Mouse (Mus musculus) limb, embryonic 10.5 days (tissue): ENCODE results near the gene Ttc5. TPM values are rescaled to one million over a fixed set of nuclear protein-coding genes. Genes with fewer than 3 reads are reported as not detected.
A peak's percentile ranks its signal among the peaks of the same experiment; 100 is the strongest.

Experiments used
- DNase-seq: peaks from one replicate; pipeline ENCODE4 v3.0.0-alpha.2; 2017; ENCODE audit warnings: low spot score
- H3K27ac ChIP-seq: fragments of 300-500 bp; sonication (generic); 2 replicates; pipeline ENCODE4 v1.5.1; 2016; ENCODE audit warnings: mild to moderate bottlenecking
- H3K27me3 ChIP-seq: fragments of 300-500 bp; sonication (generic); 2 replicates; pipeline ENCODE4 v1.6.1; 2016; ENCODE audit warnings: low read depth, mild to moderate bottlenecking; ENCODE audit not compliant: poor library complexity, severe bottlenecking
- H3K36me3 ChIP-seq: fragments of 300-500 bp; sonication (generic); 2 replicates; pipeline ENCODE4 v1.6.1; 2016; ENCODE audit warnings: mild to moderate bottlenecking, moderate library complexity
- H3K4me1 ChIP-seq: fragments of 300-500 bp; sonication (generic); 2 replicates; pipeline ENCODE4 v1.6.1; 2016
- H3K4me3 ChIP-seq: fragments of 300-500 bp; sonication (generic); 2 replicates; pipeline ENCODE4 v1.5.1; 2016; ENCODE audit warnings: mild to moderate bottlenecking, moderate library complexity
- H3K9me3 ChIP-seq: fragments of 300-500 bp; sonication (generic); replicated peaks from 2 replicates; pipeline ENCODE4 v1.6.1; 2016; ENCODE audit warnings: mild to moderate bottlenecking
- WGBS: fragments of 180-500 bp; shearing (Covaris S2); methylation state at CpG from one replicate; pipeline ENCODE4 v1.1.7; 2016; 5-methylcytosine and 5-hydroxymethylcytosine counted together
- polyA plus RNA-seq: library from polyadenylated mRNA; unstranded; fragments of >200 nt; fragmentation: Nextera tagmentation; extraction: Ambion mirVana; gene quantifications from 2 replicates; pipeline ENCODE4 v1.2.1, GENCODE M21; 2016

Ttc5 gene
- polyA plus RNA-seq, 1 experiment from 2014 or later, result 96.1 TPM

DNA sequence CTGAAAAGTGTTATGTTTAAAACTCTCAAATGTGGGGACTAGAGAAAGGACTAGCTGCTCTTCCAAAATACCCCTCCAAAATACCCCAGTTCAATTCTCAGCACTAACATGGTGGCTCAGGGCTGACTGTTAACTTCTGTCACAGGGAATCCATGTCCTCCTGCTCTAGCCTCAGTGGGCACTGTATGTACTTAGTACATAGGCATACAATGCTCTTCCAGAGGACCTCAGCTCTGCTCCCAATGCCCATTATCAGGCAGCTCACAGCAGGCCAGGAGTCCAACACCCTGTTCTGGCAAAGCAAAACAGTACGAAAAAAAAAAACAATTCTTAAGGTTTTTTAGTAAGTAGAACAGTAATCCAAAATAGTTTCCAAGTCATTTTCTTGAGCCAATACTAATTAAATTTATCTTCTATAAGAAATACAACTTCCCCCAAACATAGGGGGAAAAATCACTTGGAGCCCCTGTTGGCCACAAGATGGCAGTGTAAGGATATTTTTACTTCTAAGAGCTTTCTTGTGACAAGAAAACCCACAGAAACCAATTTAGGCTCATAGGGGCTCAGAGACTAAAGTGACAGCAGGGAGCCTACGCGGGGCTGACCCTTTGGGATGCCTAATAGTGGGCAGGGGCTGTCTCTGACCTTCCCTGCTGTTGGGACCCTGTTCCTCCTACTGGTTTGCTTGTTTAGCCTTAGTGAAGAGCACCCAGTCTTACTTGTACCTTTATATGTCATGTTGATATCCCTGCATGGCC lies 14.4 kb upstream of the Ttc5 start:
- Histone ChIP-seq H3K4me3 (no peak overlapping the region), H3K27me3 (no peaks in the 10 kb centered on the region), H3K27ac (no peak overlapping the region), H3K9me3 (no peaks in the 10 kb centered on the region), H3K4me1 (no peaks in the 10 kb centered on the region), H3K36me3 (no peaks in the 10 kb centered on the region)
- WGBS, result 7% methylated on average over 3 of the region's 3 CpGs
- peak; percentile 37 for DNase-seq

DNA sequence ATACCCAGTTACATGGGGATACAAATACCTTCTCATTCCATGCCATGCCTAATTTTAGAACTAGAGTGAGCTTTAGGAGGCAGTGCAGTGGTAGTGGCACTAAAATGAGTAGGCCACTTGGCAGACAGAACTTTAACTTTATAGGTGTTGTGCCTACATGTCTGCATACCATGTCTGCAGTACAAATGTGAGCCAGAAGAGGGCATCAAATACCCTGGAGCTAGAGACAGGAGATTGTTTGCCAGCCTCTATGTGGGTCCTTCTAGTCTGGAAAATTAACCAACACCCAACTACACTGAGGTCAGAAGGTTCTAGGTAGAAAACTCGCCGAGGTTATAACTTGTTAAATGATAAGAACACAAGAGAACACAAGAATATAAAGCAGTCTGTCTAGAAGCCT lies 13.2 kb upstream of the Ttc5 start:
- WGBS, result 70% methylated on average over 2 of the region's 2 CpGs
- Histone ChIP-seq H3K27ac (no peak overlapping the region), H3K36me3 (no peaks in the 10 kb centered on the region), H3K9me3 (no peaks in the 10 kb centered on the region), H3K4me1 (no peaks in the 10 kb centered on the region), H3K4me3 (no peak overlapping the region), H3K27me3 (no peaks in the 10 kb centered on the region)
- DNase-seq, result peak; percentile 36

DNA sequence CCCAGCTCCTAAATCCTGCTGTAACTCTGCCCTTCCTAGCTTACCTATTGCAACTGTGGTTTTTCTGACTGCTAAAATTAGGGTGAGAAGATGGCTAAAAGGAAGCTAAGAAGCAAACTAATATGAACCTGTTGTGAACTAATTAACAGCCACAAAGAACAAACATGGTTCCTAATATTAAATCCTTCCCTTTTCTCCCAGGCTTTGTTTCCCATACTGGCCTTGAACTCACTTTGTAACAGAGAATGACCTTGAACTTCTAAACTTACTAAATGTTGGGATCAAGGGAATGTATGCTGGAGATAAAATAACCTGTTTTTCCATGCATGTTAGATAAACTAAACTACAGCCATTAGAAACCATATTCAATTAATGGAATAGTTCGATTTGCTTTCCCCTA lies 11.1 kb upstream of the Ttc5 start:
- no peaks in the 10 kb centered on the region for H3K36me3 ChIP-seq

DNA sequence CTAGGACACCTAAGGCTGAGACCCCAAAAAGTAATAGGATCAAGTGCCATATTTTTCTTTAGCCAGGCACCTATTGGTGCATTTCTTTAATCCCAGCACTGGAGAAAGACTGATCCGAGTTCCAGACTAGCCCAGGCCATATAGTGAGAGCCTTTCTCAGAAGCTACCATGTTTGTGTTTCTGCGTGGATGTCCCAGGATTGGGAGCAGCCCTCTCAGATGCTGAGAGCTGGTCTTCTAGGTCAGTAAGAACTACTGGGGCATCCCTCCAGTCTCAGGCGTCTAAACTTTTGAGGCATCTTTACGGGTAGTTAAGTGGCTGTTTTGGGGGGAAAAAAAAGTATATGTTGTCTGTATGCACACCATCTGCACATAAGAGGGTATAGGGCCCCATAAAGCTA lies 10.6 kb upstream of the Ttc5 start:
- H3K9me3 ChIP-seq, result no peaks in the 10 kb centered on the region
- WGBS, result 86% methylated on average over 4 of the region's 4 CpGs
- no peaks in the 10 kb centered on the region for H3K36me3 ChIP-seq
- H3K27me3 ChIP-seq, result no peaks in the 10 kb centered on the region
- H3K4me1 ChIP-seq, result no peaks in the 10 kb centered on the region
- H3K27ac ChIP-seq, result no peak overlapping the region
- no peak for DNase-seq
- no peak overlapping the region for H3K4me3 ChIP-seq

More for the DNA sequence above, 11.1 kb upstream of the Ttc5 start:
- WGBS, result 91% methylated on average over 1 of the region's 1 CpGs
- no peak overlapping the region for H3K4me3 ChIP-seq
- H3K27ac ChIP-seq, result no peak overlapping the region
- H3K9me3 ChIP-seq, result no peaks in the 10 kb centered on the region
- no peaks in the 10 kb centered on the region for H3K27me3 ChIP-seq
- no peaks in the 10 kb centered on the region for H3K4me1 ChIP-seq
- DNase-seq, result no peak

DNA sequence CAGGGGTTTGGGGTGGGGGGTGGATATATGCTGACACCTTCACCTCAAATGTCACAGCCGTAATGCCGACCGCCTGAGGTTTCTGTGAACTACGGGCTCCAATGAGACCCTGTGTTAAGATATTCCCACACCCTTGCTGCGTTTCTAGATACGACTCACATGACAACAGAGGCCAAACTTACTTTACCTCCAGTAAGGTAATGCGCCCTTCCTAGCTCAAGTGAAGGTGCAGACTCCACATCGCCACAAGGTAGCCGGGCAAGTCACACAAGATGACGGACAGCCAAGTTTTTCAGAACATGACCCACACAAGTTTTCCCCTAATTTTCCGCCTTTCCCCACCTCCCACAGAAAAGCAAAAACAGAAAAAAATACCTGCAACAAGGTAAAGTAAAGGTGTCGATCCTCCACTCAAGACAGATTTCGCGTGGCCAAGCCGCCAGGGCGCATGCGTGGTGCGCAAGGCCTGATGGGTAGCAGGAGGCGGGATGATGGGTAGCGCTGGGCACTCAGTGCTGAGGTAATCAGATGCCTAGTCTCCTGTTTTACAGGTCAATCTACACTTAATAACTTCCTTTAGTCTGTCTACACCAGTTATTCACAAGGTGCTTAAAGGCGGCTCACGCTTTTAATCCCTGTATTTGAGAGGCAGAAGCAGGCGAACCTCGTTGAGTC lies 10.1 kb upstream of the Ttc5 start:
- 94% methylated on average over 24 of the region's 24 CpGs for WGBS
- no peak overlapping the region for H3K4me3 ChIP-seq
- H3K27me3 ChIP-seq, result no peaks in the 10 kb centered on the region
- no peak overlapping the region for H3K27ac ChIP-seq
- H3K9me3 ChIP-seq, result no peaks in the 10 kb centered on the region
- no peak for DNase-seq
- H3K4me1 ChIP-seq, result no peaks in the 10 kb centered on the region
- no peaks in the 10 kb centered on the region for H3K36me3 ChIP-seq

DNA sequence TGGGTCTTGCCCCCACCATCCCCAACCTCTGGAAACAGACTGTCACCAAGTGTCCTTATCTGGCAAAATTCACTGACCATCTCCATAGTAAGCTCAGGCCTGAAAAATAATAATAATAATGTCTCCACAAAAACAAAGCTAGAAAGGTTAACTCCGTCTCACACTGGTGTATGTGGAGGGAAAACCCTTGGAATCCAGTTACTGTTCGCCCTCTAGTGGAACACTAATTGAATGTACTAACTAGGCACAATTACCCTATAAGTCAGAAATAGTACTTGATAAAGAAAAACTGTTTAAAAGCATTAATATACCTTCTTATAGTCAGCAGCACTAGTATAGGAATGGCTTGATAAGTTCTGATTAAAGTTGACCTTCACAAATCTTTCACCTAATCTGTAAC lies 2.8 kb upstream of the Ttc5 start:
- no peaks in the 10 kb centered on the region for H3K36me3 ChIP-seq
- no peak overlapping the region for H3K4me3 ChIP-seq
- H3K27me3 ChIP-seq, result no peaks in the 10 kb centered on the region
- WGBS, result 17% methylated on average over 2 of the region's 2 CpGs
- no peak overlapping the region for H3K27ac ChIP-seq
- DNase-seq, result no peak
- peaks cover 6% of the 10 kb centered on the region; the same call in 1 of the 2 replicates for H3K4me1 ChIP-seq
- no peaks in the 10 kb centered on the region for H3K9me3 ChIP-seq

DNA sequence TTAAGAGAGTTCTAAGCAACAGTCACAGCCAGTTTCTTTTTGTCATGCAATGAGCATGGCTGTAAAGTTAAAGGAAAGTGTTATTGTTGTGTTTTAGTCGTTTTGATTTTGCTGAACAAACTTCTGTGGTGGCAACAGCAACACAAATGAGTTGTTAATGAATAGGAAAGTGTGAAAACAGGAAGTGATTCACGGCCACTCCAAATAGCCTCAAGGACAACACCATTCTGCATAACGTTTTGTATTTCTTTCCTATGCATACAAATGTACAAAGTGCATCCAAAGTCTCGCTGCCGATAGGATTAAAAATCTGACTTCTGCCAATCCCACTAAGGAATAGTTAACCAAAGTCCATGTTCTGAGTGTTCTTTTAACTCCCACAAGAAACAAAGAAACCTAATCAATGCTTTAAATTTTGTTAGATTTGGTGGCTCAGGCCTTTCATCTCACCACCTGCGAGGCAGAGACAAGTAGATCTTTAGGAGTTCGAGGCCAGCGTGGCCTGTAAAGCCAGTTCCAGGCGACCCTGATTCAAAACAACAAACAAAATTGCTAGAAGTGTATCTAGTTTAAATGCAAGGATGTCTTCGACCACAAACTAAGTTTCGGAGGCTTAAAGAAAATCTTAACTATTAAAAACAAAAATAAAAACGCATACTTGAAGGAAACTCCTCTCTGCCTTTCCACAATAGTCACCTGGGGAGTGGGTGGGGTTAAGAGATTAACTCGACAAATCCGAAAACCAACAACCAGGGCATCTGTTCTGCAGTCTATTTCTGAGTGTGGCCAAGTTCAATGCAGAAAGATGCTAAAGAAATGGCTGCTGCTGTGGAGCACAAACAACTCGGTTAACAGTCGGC lies 698 bp downstream of the Ttc5 start:
- peaks cover 27% of the 10 kb centered on the region for H3K36me3 ChIP-seq
- peak overlapping the region; percentile 91 for H3K27ac ChIP-seq
- no peaks in the 10 kb centered on the region for H3K27me3 ChIP-seq
- WGBS, result 33% methylated on average over 16 of the region's 16 CpGs
- peaks cover 6% of the 10 kb centered on the region; the same call in 1 of the 2 replicates for H3K4me1 ChIP-seq
- no peaks in the 10 kb centered on the region for H3K9me3 ChIP-seq
- DNase-seq, result no peak
- H3K4me3 ChIP-seq, result peak overlapping the region; percentile 83

DNA sequence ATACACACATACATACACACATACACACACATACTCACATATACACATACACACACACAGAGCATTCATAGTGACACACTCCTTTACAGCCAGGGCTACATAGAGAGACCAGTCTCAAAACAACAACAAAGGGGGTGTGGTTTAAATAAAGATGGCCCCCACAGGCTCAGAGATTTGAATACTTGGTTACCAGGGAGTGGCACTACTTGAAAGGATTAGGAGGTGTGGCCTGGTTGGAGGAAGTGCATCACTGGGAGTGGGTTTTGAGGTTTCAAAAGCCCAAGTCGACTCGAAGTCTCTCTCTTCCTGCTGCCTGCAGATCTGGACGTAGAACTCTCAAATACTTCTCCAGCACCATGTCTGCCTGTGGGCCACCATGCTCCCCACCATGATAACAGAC lies 3.2 kb downstream of the Ttc5 start:
- WGBS, result 90% methylated on average over 3 of the region's 3 CpGs
- Histone ChIP-seq H3K36me3 (peaks cover 41% of the 10 kb centered on the region), H3K4me1 (peaks cover 6% of the 10 kb centered on the region; the same call in 1 of the 2 replicates)

DNA sequence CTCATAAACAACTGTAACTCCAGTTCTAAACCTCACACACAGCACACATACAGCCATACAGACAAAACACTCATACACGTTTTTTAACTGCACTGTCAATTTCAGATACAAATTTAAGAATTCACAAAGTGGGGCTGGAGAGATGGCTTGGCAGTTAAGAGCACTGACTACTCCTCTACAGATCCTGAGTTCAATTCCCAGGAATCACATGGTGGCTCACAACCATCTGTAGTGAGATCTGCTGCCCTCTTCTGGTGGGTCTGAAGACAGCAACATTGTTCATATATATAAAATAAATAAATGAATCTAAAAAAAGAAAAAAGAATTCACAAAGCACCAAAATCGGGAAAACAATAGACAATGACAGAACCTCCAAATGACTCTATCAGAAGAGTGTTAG lies 14.0 kb downstream of the Ttc5 start:
- no peak overlapping the region for H3K27ac ChIP-seq
- no peaks in the 10 kb centered on the region for H3K27me3 ChIP-seq
- H3K4me1 ChIP-seq, result no peaks in the 10 kb centered on the region
- DNase-seq, result no peak
- H3K9me3 ChIP-seq, result no peaks in the 10 kb centered on the region
- WGBS, result 90% methylated on average over 2 of the region's 2 CpGs
- peaks cover 95% of the 10 kb centered on the region for H3K36me3 ChIP-seq
- no peak overlapping the region for H3K4me3 ChIP-seq

More for the DNA sequence above, 3.2 kb downstream of the Ttc5 start:
- H3K27me3 ChIP-seq, result no peaks in the 10 kb centered on the region
- DNase-seq, result no peak
- H3K27ac ChIP-seq, result no peak overlapping the region
- no peak overlapping the region for H3K4me3 ChIP-seq
- H3K9me3 ChIP-seq, result no peaks in the 10 kb centered on the region

DNA sequence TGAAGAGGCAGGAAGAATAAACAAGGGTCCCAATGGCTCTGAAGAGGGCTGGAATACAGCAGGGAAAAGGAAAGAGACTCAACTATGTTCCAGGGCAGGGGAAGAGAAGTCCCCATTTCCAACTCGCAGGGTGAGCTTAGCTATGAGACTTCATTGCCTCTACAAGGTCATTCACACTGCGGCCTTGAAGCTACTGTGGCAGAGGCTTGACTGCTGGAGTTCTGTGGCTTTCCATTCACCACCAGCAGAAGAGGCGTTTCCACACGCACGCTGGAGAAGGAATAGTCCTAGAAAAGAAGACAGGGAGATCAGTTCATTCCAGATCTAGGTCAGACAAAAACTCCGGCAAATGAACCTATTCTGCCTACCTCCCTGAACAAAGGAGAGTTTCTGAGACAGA lies 19.6 kb downstream of the Ttc5 start:
- no peaks in the 10 kb centered on the region for H3K9me3 ChIP-seq
- H3K27ac ChIP-seq, result no peak overlapping the region
- no peaks in the 10 kb centered on the region for H3K27me3 ChIP-seq
- DNase-seq, result no peak
- peaks cover 71% of the 10 kb centered on the region for H3K36me3 ChIP-seq
- WGBS, result 97% methylated on average over 6 of the region's 6 CpGs
- H3K4me3 ChIP-seq, result no peak overlapping the region
- no peaks in the 10 kb centered on the region for H3K4me1 ChIP-seq

DNA sequence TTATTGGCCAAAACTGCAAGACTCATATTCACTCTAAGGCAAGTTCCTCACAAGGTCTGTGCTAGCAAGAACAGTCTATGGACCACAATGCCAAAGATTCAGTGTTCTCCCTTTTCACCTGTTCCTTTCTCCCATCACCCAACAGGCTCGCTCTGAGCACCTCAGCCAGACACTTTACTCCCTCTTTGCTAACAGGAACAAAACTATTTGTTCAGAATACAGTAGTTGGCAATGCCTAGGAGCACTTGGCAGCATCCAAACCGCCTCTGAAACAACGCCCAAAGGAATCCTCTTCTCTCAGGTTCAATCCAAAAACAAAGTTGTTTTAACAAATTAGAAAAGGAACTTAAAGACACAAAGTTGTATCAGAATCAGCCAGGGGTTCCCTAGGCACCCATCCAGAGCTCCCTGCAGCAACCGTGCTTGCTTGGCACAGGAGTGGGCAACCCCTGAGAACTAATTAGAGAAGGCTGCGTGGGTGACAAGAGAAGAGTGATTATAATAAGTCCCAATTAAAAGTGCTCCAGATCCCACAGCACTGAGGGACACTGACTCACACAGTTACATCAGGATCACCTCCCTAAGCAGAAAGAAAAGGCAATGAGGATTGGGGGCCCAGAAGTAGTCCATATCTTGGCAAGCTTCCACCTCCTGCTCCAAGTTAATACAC lies 26.8 kb downstream of the Ttc5 start:
- H3K27ac ChIP-seq, result no peak overlapping the region
- no peak for DNase-seq
- H3K27me3 ChIP-seq, result no peaks in the 10 kb centered on the region
- no peak overlapping the region for H3K4me3 ChIP-seq
- WGBS, result 82% methylated on average over 5 of the region's 5 CpGs
- no peaks in the 10 kb centered on the region for H3K9me3 ChIP-seq
- no peaks in the 10 kb centered on the region for H3K4me1 ChIP-seq
- H3K36me3 ChIP-seq, result peaks cover 5% of the 10 kb centered on the region; the same call in 1 of the 2 replicates

DNA sequence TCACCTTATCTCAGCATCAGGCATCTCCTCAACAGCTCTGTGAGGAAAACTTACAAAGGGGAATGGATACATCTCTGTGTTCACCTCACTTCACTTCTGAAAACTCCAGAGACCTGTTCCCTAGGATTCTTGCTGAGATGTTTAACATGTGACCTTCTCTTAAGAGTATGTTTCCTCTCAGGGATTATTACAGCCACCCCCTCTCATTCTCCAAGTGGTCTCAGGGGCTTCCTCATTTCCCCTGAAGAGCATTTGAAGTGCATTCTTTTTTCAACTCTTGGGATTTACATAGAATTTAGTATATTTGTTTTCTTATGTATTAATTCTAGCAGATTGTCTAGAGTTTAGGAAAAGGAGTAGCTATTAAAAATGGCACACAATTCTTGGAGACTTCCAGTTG lies 40.3 kb downstream of the Ttc5 start, which contains the start of gene Olfr749:
TSS of gene Olfr749 (minus strand) at position 101 of the 400 bp plus-strand sequence.
- H3K36me3 ChIP-seq, result no peaks in the 10 kb centered on the region
- no peak within 1 kb of the TSS for H3K4me3 ChIP-seq
- H3K27me3 ChIP-seq, result no peaks in the 10 kb centered on the region
- no peak within 1 kb of the TSS for H3K27ac ChIP-seq
- no peaks in the 10 kb centered on the region for H3K4me1 ChIP-seq
- H3K9me3 ChIP-seq, result no peaks in the 10 kb centered on the region
- DNase-seq, result no peak
